Mouse (Mus musculus) bone marrow, adult 2 months (tissue): ENCODE results near the gene Taok3. TPM values are rescaled to one million over a fixed set of nuclear protein-coding genes. Genes with fewer than 3 reads are reported as not detected.

ENCODE experiments used
- H3K27ac ChIP-seq: fragments of 200-500 bp; 2 replicates; pipeline ENCODE4 v1.5.1; 2012; ENCODE audit warnings: low read depth, mild to moderate bottlenecking, control low read depth, inconsistent platforms, low read length; ENCODE audit not compliant: control insufficient read depth, poor library complexity, insufficient read depth
- H3K4me1 ChIP-seq: fragments of 200-500 bp; 2 replicates; pipeline ENCODE4 v1.6.1; 2011; ENCODE audit warnings: low read length; ENCODE audit not compliant: control insufficient read depth, insufficient read depth
- H3K4me3 ChIP-seq: fragments of 200-500 bp; replicated peaks from 2 replicates; pipeline ENCODE3; 2011; ENCODE audit warnings: mild to moderate bottlenecking, low read depth, low read length, control low read depth; ENCODE audit not compliant: control insufficient read depth
- CTCF ChIP-seq: fragments of 200-500 bp; IDR thresholded peaks from 2 replicates; pipeline ENCODE4 v1.5.1; 2011; ENCODE audit warnings: low read length, control low read depth; ENCODE audit not compliant: control insufficient read depth, insufficient read depth
- POLR2A ChIP-seq: fragments of 200-500 bp; IDR thresholded peaks from 2 replicates; pipeline ENCODE4 v1.6.1; 2011; ENCODE audit warnings: low read depth, mild to moderate bottlenecking, control low read depth, low read length, borderline replicate concordance; ENCODE audit not compliant: control insufficient read depth
- WGBS: fragments of 180-500 bp; shearing (Covaris S2); methylation state at CpG from one replicate; pipeline ENCODE4 v1.1.7; 2018; 5-methylcytosine and 5-hydroxymethylcytosine counted together
- polyA plus RNA-seq: library from polyadenylated mRNA; stranded (reverse); fragments of >200 nt; gene quantifications from 2 replicates; pipeline ENCODE4 v1.2.4, GENCODE M21; 2011; ENCODE audit warnings: low replicate concordance; ENCODE audit not compliant: missing spikeins, insufficient read depth, insufficient read length

Gene Taok3
- 31.0 and 47.6 TPM in 2 replicates for polyA plus RNA-seq

DNA sequence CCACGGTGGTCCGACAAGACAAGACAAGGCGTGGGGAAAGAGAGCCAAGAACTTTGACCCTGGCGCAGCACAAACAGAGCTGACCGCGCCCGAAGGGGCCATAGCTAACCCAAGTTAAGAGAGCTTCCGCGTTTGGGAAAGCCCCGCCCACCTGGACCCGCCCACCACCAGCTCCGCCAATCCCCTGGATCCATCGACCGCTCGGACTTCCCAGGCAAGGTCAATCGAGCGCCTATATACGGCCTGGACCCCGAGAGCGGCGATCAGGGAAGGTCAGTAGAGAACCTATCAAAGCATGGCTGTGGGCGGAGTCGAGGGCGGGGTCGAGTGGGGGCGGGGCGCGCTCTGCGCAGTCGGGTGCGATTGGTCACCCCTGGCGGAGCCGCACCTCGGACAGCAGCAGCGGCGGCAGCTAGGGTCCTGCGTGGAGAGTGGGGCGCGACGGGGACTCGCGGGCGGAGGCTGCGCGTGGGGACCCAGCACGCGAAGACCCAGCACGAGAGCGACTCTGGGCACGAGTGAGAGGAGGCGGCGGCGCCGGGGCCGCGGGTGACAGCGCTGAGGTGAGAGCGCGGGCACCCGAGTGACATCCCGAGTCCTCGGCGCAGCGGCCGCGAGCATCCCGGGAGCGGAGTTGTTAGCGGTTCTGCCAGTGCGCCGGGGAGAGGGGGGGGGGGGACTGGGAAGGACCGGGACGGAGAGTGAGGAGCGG, at the start of gene Taok3:
Gene Taok3, plus strand, starts transcription at position 353 of the 712 bp plus-strand sequence.
- H3K4me1 ChIP-seq: no peaks in the 10 kb centered on the region; the same call in 1 of the 2 replicates
- under 1% methylated on average over 74 of the region's 74 CpGs for WGBS
- peak within 1 kb of the TSS; percentile 90 for H3K4me3 ChIP-seq
- H3K27ac ChIP-seq: peak within 1 kb of the TSS; percentile 89
- TF ChIP-seq POLR2A (peak; percentile 87), CTCF (no peak)

DNA sequence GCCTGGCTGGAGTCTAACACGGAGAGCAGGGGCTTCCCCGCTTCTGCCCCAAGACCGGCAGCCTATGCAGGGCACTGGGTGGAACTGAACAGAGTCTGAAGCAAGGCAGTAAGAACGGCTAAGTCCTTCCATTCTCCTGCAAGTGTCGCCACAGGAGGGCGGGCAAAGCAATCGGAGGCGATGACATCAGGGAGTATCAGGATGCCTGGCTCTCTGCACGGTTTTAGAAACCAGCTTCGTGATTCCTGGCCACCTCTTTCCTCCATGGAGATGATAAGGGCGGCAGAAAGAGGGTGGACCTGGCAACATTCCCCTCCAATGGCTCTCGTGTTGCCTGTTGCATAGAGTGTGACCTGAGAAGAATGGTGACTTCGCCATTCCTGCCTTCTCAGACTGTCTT, 32.2 kb upstream of the Taok3 start:
- TF ChIP-seq CTCF (no peak), POLR2A (no peak)
- WGBS: 13% methylated on average over 13 of the region's 13 CpGs
- Histone ChIP-seq H3K4me3 (no peak overlapping the region), H3K27ac (no peak overlapping the region), H3K4me1 (no peaks in the 10 kb centered on the region)

DNA sequence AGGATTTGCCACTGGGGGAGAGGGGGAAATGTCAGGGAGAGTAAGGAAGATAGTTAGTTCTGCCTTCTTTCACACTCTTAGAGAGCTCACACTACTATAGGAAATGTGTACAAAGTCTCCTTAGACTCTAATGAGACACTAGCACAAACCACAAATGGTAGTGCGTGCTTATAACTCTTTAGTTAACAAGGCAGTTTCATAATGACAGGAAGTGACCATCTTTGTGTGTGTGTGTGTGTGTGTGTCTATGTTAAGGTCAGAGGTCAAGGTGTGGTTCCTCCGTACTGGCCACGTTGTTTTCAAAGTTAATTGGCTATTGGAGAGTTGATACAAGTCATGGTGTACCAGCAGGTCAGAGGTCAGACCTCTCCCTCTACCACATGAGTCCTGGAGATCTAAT, 30.8 kb upstream of the Taok3 start:
- no peaks in the 10 kb centered on the region for H3K4me1 ChIP-seq
- WGBS: 12% methylated on average over 3 of the region's 3 CpGs
- no peak overlapping the region for H3K27ac ChIP-seq
- TF ChIP-seq CTCF (no peak), POLR2A (no peak)
- H3K4me3 ChIP-seq: no peak overlapping the region

DNA sequence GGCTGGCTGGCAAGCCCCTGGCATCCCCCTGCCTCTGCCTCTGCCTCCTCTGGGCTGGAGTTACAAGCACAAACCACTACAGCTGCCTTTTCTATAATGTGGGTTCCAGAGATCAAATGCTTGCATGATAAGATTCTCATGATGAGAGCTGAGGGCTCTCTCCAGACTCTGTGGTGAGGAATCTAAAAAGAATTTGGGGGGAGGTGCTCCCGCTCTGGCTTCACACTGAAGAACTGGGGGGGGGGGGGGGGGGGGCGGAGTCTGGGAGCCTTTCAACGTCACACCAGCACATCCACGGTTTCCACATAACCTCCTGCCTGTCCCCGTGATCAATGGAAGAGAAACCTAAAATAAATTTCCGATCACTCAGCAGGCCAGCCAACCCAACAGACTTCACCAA, 30.1 kb upstream of the Taok3 start:
- H3K27ac ChIP-seq: no peak overlapping the region
- TF ChIP-seq CTCF (no peak), POLR2A (no peak)
- H3K4me1 ChIP-seq: no peaks in the 10 kb centered on the region
- no peak overlapping the region for H3K4me3 ChIP-seq
- WGBS: 30% methylated on average over 6 of the region's 6 CpGs

DNA sequence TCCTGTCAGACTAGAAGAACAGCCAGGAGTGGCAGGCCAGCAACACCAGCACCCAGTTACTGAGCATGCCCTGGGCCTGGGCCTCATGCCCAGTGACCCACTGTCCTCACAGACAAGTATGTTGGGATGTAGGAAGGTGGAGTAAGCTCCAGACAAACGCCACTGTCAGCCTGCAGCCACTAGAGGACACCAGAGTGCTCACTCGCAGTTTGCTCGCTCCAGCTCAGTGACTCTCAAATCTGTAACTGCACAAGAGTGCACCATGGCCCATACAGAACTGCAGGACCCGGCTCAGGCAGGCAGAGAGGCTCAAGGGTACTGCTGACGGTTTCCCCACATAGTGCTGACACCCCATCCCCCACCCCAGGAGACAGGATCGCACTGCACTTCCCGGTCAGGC, 25.5 kb upstream of the Taok3 start:
- peak; percentile 48; the same call in 1 of the 2 replicates for TF ChIP-seq CTCF
- no peak for TF ChIP-seq POLR2A
- H3K4me1 ChIP-seq: no peaks in the 10 kb centered on the region
- H3K4me3 ChIP-seq: no peak overlapping the region
- WGBS: 66% methylated on average over 7 of the region's 7 CpGs
- H3K27ac ChIP-seq: no peak overlapping the region

DNA sequence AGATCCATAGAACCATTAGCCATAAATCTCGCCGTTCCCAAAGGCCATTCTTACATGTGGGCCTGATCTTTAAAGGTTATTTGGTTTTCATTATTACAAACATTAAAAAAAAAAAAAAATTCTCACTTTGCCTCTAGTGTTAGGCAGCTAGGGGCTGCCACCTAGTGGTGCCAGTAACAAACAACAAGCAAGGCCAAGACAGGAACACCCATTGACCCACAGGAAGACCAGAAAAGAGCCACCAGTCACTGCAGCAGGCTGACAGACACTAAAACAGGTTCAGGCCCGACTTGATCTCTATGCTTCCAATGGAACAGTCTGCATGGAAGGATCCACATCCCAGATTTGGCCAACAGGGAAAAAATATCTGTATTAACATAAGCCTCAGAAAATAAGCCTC, 23.2 kb upstream of the Taok3 start:
- H3K4me1 ChIP-seq: no peaks in the 10 kb centered on the region
- no peak for TF ChIP-seq POLR2A
- peak; percentile 74 for TF ChIP-seq CTCF
- no peak overlapping the region for H3K27ac ChIP-seq
- H3K4me3 ChIP-seq: no peak overlapping the region
- 38% methylated on average over 3 of the region's 3 CpGs for WGBS

DNA sequence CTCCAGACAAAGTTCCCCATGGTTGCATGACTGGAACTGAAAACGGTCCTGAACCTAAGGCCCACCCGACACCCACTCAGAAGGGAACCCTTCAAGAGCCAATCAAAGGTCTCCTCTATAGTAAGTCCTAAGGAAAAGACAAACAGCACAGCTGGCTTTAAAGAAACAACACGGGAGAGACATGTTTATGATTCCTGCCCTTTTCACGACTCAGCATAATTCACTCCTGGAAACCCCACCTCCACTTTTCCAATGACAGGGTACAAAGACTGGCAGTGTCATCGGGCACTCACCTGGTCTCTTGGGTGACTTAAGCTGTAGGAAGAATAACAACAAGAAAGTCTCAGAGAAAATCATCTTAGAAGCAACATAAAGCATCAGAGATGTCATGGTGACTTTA, 20.9 kb upstream of the Taok3 start:
- no peak for TF ChIP-seq CTCF
- no peak for TF ChIP-seq POLR2A
- WGBS: 87% methylated on average over 5 of the region's 5 CpGs
- H3K4me1 ChIP-seq: no peaks in the 10 kb centered on the region
- no peak overlapping the region for H3K27ac ChIP-seq
- no peak overlapping the region for H3K4me3 ChIP-seq

DNA sequence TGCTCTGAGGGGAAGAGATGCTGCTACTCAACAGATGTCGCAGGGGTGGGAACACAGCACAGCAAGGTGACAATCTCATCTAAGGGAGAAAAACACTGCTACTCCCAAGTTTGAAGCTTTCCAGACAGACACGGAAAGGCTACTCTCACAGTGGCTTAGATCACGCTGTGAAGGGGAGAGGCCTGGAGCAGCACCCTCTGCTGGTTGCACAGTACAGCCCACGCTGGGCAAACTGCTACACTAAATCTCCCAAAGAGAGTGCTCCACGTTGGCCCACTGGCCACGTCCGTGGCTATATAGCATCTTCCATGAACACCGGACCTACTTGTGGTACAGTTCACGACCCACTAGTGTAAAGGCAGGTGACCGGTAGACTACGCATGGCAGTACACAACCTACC, 20.2 kb upstream of the Taok3 start:
- TF ChIP-seq CTCF (peak; percentile 19; the same call in 1 of the 2 replicates), POLR2A (no peak)
- Histone ChIP-seq H3K4me1 (no peaks in the 10 kb centered on the region), H3K4me3 (no peak overlapping the region), H3K27ac (no peak overlapping the region)
- WGBS: 88% methylated on average over 11 of the region's 11 CpGs
